Mouse (Mus musculus): Measurements from ENCODE around the gene Tgfbi.

Tgfbi gene

DNA sequence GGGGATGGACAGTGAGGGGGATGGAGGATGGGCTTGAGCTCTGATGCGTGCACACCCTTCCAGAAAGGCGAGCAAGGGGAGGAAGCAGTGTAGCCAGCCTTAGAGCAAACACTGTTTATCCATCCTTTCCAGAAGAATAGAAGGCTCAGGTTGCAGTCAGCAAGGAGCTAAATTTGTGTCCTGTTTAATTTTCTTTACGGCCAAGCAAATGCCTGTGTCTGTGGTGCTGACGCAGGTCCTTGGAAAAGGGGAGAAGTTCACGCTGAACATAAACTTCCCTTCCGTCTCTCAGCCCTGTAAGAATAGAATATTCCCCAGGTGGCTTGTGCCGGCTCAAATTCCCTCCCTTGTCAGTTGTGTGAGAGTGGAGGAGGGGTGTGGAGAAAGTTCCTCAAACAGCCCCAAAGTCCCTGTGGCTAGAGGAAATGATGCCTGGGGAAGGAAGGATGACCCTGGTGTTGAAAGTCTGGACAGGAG, 24.9 kb downstream of the Tgfbi start:
- no peak for DNase-seq (ENCODE audit: low read depth, low spot score)

DNA sequence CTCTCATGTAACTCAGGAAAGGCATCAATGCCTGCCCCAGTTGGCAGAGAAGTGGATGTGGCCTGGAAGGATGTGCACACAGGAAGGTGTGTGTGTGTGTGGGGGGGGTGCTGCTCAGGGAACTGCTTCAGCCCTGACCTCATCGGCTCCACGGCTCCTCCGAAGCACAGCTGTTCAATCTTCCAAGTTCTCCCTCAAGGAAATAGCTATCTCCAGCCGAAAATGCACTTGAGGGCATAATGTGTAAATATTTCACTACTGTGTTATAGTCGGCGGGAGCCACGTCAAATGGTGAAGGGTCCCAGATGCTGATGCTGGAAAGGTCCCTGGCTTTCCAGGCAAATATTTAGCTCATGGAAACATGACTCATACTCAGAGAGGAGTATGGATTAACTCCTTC, 25.6 kb downstream of the Tgfbi start:
- peak; percentile 39 for DNase-seq (ENCODE audit: low read depth, low spot score)

- DNase-seq (ENCODE audit: low read depth, low spot score) = no peak
These were observed 27.7 kb downstream of the Tgfbi start for GRCm38 (mm10) chr13:56637027-56637426.

DNA sequence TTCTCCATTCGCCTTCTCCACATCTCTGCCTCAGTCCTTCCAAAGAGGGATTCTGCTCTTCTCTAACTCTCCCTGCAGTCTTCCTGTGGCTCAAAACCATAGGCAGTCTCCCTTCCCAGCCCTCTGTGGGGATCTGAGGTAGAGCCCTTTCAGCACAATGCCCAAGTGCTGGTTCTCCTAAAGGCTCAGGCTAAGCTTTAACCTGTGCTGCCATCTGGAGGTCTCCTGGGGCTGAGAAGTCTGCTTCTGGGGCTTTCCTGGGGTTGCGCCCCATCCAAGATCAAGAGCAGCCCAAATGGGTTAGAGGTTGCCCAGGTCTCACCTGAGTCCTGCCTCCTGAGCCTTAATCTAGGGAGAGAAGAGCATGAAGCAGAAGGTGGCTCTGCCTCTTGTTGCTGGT, 32.4 kb downstream of the Tgfbi start:
- DNase-seq (ENCODE audit: low read depth, low spot score) = peak; percentile 67

GRCm38 (mm10) chr13:56644031-56644430, 34.7 kb downstream of the Tgfbi start:
- no peak for DNase-seq (ENCODE audit: low read depth, low spot score)

DNA sequence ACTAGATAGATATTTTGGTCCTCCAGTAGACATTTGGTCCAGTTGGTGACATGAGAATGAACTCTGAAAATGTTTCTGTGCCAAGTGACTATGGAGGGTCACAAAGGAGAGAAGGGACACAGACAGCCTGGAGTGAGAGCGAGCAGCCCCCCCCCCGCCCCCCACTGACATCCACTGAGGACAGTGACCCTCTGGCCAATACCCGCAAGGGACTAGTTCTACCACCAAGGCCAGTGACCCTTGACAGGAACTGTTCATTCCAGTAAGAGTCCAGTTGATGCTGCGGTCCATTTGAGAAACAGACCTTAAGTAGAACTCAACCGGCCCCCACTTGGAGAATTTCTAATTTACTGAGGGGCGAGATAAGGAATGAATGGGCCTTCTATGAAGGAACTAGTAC, 36.4 kb downstream of the Tgfbi start:
- DNase-seq (ENCODE audit: low read depth, low spot score) = no peak

DNA sequence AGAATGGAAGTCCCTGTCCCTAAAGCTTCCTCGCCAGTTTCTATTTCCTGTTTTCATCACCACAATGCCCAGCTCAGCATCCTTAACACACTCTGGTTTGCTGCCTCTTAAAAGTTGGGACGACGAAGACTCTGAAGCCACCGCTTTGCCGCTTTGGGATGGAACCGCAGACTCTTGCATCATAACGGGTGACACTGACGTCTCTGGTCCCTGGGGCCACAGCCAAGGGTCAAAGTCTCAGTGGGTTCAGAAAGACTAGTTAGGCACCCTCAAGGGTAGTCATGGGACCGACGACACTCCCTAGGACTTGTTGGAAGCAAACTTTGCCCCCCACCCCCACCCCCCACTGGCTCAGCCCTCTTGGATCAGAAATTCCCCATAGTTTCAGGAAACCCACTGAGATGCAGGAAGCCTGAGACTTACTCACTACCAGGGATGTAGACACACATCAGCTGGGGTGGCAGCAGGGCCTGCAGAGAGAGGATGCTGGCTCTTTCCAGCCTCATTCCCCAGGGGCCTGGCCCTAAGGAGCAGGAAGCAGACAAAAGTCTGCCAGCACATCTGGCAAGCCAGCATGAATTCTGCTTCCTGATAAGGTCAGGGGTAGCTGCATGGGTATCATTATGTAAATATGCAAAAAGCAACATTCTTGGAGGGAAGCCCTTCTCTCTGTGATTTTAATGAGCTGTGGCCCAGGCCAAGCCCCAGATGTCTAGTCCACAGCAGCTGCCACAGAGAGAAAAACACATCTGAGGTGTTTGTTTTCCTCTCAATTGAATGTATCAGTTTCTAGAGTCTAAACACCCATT, 38.5 kb downstream of the Tgfbi start:
- peak; percentile 95 for DNase-seq (ENCODE audit: low read depth, low spot score)

GRCm38 (mm10) chr13:56650020-56650419, 40.7 kb downstream of the Tgfbi start:
- no peak for DNase-seq (ENCODE audit: low read depth, low spot score)

GRCm38 (mm10) chr13:56652381-56652780, 43.1 kb downstream of the Tgfbi start:
- DNase-seq (ENCODE audit: low read depth, low spot score) = no peak

DNA sequence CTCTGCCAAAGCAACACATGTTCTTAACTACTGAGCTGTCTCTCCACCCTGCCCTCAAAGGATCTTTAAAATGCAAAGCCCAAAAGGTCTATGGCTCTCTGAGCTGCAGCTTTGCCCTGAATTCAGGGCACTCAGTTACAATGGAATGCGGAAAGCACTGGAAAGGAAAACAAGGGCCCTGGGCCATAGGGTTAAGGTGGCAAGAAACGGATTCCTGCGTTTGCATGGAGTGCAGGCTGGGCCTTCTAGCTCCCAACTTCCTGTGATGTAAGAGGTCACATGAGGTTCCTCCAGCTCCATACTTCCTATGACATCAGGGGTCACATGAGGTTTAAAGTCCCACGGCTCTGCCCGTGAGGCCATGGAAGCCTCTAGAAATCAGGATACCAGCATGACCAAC, 44.9 kb downstream of the Tgfbi start:
- peak; percentile 50 for DNase-seq (ENCODE audit: low read depth, low spot score)

GRCm38 (mm10) chr13:56657946-56658512, 48.7 kb downstream of the Tgfbi start:
- DNase-seq (ENCODE audit: low read depth, low spot score) = peak; percentile 86

DNA sequence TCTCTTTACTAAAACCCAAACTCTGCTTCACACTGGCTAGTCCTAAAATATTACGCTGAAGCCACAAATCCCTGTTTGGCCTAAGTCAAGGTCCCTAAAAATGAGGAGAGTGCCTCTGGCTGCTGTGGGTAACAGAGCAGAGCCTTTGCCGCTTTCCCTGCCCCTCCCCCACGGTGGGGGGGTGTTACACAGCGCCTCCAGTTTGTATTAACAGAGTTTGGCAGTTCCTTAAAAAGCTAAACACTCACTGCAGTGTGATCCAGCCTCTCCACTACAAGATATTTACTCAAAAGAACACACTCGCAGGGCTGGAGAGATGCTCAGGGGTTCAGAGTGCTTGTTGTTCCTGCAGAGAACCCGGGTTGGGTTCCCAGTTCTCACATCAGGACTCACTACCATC, 49.6 kb downstream of the Tgfbi start:
- no peak for DNase-seq (ENCODE audit: low read depth, low spot score)

DNA sequence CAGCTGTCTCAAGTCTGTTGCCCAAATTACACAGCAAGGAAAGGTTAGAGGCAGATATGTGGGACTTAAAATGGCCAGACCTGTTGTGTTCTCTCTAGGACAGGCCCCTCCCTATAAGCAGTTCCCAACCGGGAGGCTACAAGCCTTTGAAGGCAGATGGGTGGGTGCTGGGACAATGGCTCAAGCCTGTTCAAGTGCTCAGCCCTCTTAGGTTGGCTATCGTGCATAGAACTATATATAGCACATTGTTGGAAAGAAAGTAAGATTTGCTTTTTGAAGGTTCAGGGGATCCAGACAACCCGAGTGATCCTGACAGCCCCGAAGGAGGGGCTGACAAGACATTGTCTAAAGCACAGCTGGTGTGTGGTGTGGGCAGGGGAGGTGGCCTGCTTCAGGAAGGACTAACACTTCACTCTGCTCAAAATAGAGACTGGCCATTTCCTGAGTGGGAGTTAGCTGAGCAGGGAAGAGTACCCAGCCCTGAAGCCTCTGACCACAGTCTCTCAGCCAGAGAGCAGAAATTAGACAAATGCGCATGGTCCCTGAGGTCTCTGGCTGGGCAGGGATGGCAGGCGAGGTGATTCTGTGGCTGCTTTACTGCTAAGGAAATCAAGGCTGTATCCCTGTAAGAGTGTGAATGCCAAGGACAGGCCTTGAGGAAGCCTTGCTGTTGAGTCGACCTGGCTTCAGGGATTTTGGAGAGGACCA, 52.7 kb downstream of the Tgfbi start:
- no peak for DNase-seq (ENCODE audit: low read depth, low spot score)

DNA sequence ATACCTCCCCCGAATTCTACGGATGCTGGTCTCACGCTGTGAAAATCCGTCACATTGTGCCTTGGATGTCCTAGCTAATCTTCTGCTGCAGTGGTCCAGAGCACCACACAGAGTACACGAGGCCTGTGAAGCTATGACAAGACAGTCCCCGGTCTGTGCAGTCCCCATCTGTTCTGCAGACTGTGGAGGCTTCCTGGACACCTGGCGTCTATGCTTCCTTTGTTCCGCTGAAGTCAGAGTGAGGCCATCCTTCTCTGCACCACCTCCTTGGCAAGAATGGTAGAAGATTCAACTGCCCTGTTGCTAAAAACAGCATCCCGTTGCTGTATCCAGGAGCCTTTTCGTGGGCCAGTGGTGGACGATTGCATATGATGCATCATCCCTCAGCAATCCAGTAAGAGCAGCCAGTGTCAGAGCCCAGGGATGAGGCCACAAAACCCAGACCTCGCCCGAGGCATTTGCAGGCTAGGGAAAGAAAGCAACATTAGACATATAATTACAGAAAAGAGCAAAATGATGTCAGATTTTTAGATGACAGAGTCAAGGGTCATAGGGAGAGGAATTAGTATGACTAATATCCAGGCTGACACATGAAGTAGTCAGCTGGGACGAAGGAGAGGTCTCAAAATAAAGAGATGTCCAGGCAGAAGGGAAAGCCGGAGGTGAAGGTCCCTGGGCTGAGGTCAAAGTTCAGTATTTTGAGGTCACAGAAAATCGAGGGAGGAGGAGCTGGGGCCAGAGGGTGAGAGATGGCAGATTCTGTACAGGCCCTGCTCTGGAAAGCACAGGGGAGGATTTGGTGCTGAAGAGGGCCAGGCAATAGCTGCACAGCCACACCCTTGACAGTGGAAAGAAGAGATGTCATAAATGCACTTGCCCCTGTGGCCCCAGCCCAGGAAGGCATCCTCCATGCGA, 55.2 kb downstream of the Tgfbi start:
- peak; percentile 97 for DNase-seq (ENCODE audit: low read depth, low spot score)

- no peak for DNase-seq (ENCODE audit: low read depth, low spot score)
These were observed 61.9 kb downstream of the Tgfbi start for GRCm38 (mm10) chr13:56671206-56671605.

DNA sequence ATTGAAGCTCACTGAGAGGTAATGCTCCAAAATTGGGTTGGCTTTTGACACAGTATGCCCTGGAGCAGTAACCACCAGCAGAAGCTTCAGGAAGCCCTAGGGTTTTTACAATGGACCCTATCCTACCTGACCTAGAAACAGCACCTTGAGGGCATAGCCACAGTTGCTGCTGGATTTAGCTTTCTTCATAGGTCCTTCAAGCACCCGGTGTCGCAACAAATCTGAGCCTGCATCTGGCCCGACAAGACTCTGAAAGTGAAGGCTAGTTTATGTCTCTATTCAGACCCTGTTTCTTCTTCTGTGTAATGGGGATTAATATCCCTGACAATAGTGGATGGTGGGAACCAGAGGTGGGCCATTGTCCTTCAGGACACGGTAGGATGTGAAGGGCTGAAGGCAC, 68.4 kb downstream of the Tgfbi start:
- no peak for DNase-seq (ENCODE audit: low read depth, low spot score)

GRCm38 (mm10) chr13:56678188-56678787, 69.0 kb downstream of the Tgfbi start:
- no peak for DNase-seq (ENCODE audit: low read depth, low spot score)

GRCm38 (mm10) chr13:56678826-56679504, 69.6 kb downstream of the Tgfbi start:
- peak; percentile 50 for DNase-seq (ENCODE audit: low read depth, low spot score)

- DNase-seq (ENCODE audit: low read depth, low spot score) = no peak
These were observed 72.6 kb downstream of the Tgfbi start for GRCm38 (mm10) chr13:56681924-56682323.

DNA sequence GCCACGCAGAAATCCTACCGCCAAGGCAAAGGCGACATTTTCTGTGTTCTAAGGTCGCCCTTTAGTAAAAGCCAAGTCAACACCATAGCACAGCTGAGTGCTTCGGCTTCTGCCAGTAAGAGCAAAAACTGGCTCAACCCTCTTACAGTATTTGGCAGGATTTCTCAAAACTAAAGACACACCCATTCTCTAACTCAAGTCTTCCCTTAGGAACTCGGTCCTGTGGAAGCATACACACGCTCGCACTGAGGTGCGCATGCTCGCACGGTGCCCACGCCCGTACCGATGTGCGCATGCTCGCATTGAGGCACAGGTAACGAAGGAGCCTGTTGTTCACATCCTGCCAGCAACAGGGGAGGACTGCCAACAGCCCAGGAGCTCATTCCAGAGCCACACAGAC, 73.0 kb downstream of the Tgfbi start:
- peak; percentile 34 for DNase-seq (ENCODE audit: low read depth, low spot score)

DNA sequence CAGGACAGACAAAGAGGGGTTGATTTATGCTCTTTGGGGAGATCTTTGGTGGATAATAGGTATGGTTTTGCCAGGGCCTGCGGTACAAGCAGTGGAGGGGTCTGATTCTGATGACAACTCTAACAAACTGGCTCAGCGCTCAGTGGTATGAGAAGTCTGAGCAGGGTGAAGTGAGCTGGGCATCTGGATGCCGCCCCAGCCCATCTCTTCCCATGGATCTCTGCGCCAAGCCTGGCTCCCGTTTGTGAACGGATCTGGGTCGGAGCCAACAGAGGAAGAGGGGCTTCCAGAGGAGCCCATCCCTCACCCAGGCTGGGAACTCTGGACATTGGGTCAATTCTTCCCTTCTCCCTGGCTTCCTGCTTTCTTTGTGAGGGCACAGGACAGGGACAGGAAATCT, 74.0 kb downstream of the Tgfbi start:
- no peak for DNase-seq (ENCODE audit: low read depth, low spot score)

Measured in 3T3-L1 (cell line).